Mouse (Mus musculus) hindbrain, postnatal 0 days (tissue): ENCODE measurements at regions not wholly inside any gene's neighbourhood (a gene's known extent, or its start where the extent isn't known, plus 50 kb on each side); places are given as distances from the start of the nearest gene placed in this dataset.

ENCODE experiments used
- ATAC-seq: fragments of 200-750 bp; cut with Nextera tagmentation; 2 replicates; pipeline ENCODE4 v1.8.0; 2017; ENCODE audit warnings: mild to moderate bottlenecking, moderate TSS enrichment, moderate library complexity
- DNase-seq: peaks from one replicate; pipeline ENCODE4 v3.0.0-alpha.2; 2015; ENCODE audit warnings: low spot score
- H3K27ac ChIP-seq: fragments of 300-500 bp; sonication (generic); 2 replicates; pipeline ENCODE4 v1.5.1; 2014; ENCODE audit warnings: mild to moderate bottlenecking
- H3K27me3 ChIP-seq: fragments of 300-500 bp; sonication (generic); 2 replicates; pipeline ENCODE4 v1.6.1; 2014; ENCODE audit warnings: low read length, mixed read lengths; ENCODE audit not compliant: insufficient read depth
- H3K36me3 ChIP-seq: fragments of 300-500 bp; sonication (generic); 2 replicates; pipeline ENCODE4 v1.6.1; 2014; ENCODE audit warnings: low read length, mixed read lengths; ENCODE audit not compliant: insufficient read depth
- H3K4me1 ChIP-seq: fragments of 300-500 bp; sonication (generic); 2 replicates; pipeline ENCODE4 v1.6.1; 2014; ENCODE audit warnings: antibody characterized with exemption, low read length, mixed read lengths; ENCODE audit not compliant: insufficient read depth
- H3K4me2 ChIP-seq: fragments of 300-500 bp; sonication (generic); 2 replicates; pipeline ENCODE4 v1.6.1; 2014; ENCODE audit warnings: low read depth, mild to moderate bottlenecking, low read length, moderate library complexity, mixed read lengths
- H3K4me3 ChIP-seq: fragments of 300-500 bp; sonication (generic); 2 replicates; pipeline ENCODE4 v1.5.1; 2014; ENCODE audit warnings: low read length
- H3K9ac ChIP-seq: fragments of 300-500 bp; sonication (generic); replicated peaks from 2 replicates; pipeline ENCODE4 v1.6.1; 2014; ENCODE audit warnings: mild to moderate bottlenecking, low read length, moderate library complexity, mixed read lengths
- H3K9me3 ChIP-seq: fragments of 300-500 bp; sonication (generic); 2 replicates; pipeline ENCODE4 v1.6.1; 2016; ENCODE audit warnings: low read length, mixed read lengths
- CTCF ChIP-seq: IDR thresholded peaks from 2 replicates; pipeline ENCODE4 v1.5.1; 2016; ENCODE audit warnings: antibody characterized with exemption, control low read depth, low read depth
- WGBS: fragments of 180-500 bp; shearing (Covaris S2); extraction: QIAGEN DNeasy Blood & Tissue Kit; methylation state at CpG from one replicate; pipeline ENCODE4 v1.1.7; 2014; 5-methylcytosine and 5-hydroxymethylcytosine counted together

- DNase-seq = no peak
- Histone ChIP-seq H3K4me3 (no peak overlapping the region), H3K27me3 (peaks cover 30% of the 10 kb centered on the region), H3K27ac (no peak overlapping the region), H3K9ac (no peak overlapping the region), H3K4me1 (no peaks in the 10 kb centered on the region), H3K36me3 (no peaks in the 10 kb centered on the region), H3K4me2 (no peak overlapping the region), H3K9me3 (no peaks in the 10 kb centered on the region)
- WGBS = 85% methylated on average over 3 of the region's 3 CpGs
- ATAC-seq = no peak
- TF ChIP-seq CTCF = no peak
Measured at GRCm38 (mm10) chr7:125336826-125337225, 107.7 kb upstream of the Kdm8 start.

GRCm38 (mm10) chr7:125338177-125338751 is 106.2 kb upstream of the Kdm8 start:
- no peak overlapping the region for H3K9ac ChIP-seq
- no peaks in the 10 kb centered on the region for H3K36me3 ChIP-seq
- TF ChIP-seq CTCF = 0 out of 2 replicates have a peak, but pooled peaks have one; percentile 18
- H3K4me1 ChIP-seq = no peaks in the 10 kb centered on the region
- H3K4me3 ChIP-seq = no peak overlapping the region
- H3K4me2 ChIP-seq = no peak overlapping the region
- no peaks in the 10 kb centered on the region for H3K9me3 ChIP-seq
- ATAC-seq (no peak), DNase-seq (no peak)
- H3K27ac ChIP-seq = no peak overlapping the region
- peaks cover 27% of the 10 kb centered on the region for H3K27me3 ChIP-seq
- WGBS = 73% methylated on average over 6 of the region's 6 CpGs

GRCm38 (mm10) chr7:125340326-125340905 is 104.1 kb upstream of the Kdm8 start:
- H3K4me1 ChIP-seq = no peaks in the 10 kb centered on the region
- H3K27me3 ChIP-seq = peaks cover 33% of the 10 kb centered on the region
- H3K9me3 ChIP-seq = no peaks in the 10 kb centered on the region
- WGBS = 40% methylated on average over 14 of the region's 14 CpGs
- peak overlapping the region; percentile 11; the same call in 1 of the 2 replicates for H3K4me2 ChIP-seq
- DNase-seq (peak; percentile 27), ATAC-seq (no peak)
- H3K27ac ChIP-seq = no peak overlapping the region
- H3K36me3 ChIP-seq = no peaks in the 10 kb centered on the region
- no peak overlapping the region for H3K9ac ChIP-seq
- no peak for TF ChIP-seq CTCF
- no peak overlapping the region for H3K4me3 ChIP-seq

GRCm38 (mm10) chr7:125349606-125350005 is 94.9 kb upstream of the Kdm8 start:
- TF ChIP-seq CTCF = no peak
- 0 out of 2 replicates have a peak, but pooled peaks cover 7% of the 10 kb centered on the region for H3K27me3 ChIP-seq
- no peak overlapping the region for H3K9ac ChIP-seq
- no peak overlapping the region for H3K4me2 ChIP-seq
- H3K36me3 ChIP-seq = no peaks in the 10 kb centered on the region
- DNase-seq (no peak), ATAC-seq (no peak)
- 69% methylated on average over 3 of the region's 3 CpGs for WGBS
- H3K4me1 ChIP-seq = no peaks in the 10 kb centered on the region
- H3K4me3 ChIP-seq = no peak overlapping the region
- no peaks in the 10 kb centered on the region for H3K9me3 ChIP-seq
- H3K27ac ChIP-seq = no peak overlapping the region

GRCm38 (mm10) chr7:125354211-125354610 is 90.3 kb upstream of the Kdm8 start:
- H3K4me3 ChIP-seq = no peak overlapping the region
- H3K36me3 ChIP-seq = no peaks in the 10 kb centered on the region
- no peak overlapping the region for H3K9ac ChIP-seq
- ATAC-seq = no peak
- no peaks in the 10 kb centered on the region for H3K27me3 ChIP-seq
- TF ChIP-seq CTCF = no peak
- no peak overlapping the region for H3K27ac ChIP-seq
- H3K9me3 ChIP-seq = no peaks in the 10 kb centered on the region
- no peak for DNase-seq
- H3K4me1 ChIP-seq = no peaks in the 10 kb centered on the region
- 86% methylated on average over 1 of the region's 1 CpGs for WGBS
- no peak overlapping the region for H3K4me2 ChIP-seq

GRCm38 (mm10) chr7:125354956-125355355 is 89.5 kb upstream of the Kdm8 start:
- H3K4me3 ChIP-seq = no peak overlapping the region
- peak; percentile 23 for DNase-seq
- H3K4me2 ChIP-seq = no peak overlapping the region
- no peak for ATAC-seq
- no peak overlapping the region for H3K27ac ChIP-seq
- H3K9ac ChIP-seq = no peak overlapping the region
- no peaks in the 10 kb centered on the region for H3K9me3 ChIP-seq
- H3K27me3 ChIP-seq = no peaks in the 10 kb centered on the region
- H3K4me1 ChIP-seq = no peaks in the 10 kb centered on the region
- no peak for TF ChIP-seq CTCF
- H3K36me3 ChIP-seq = no peaks in the 10 kb centered on the region
- WGBS = 26% methylated on average over 10 of the region's 10 CpGs

- DNase-seq (peak; percentile 50), ATAC-seq (0 out of 2 replicates have a peak, but pooled peaks have one; percentile 29)
- no peak overlapping the region for H3K27ac ChIP-seq
Measured at GRCm38 (mm10) chr7:125358016-125358415, 86.5 kb upstream of the Kdm8 start.

More at GRCm38 (mm10) chr7:125358016-125358415, 86.5 kb upstream of the Kdm8 start:
- H3K9ac ChIP-seq = no peak overlapping the region
- no peak for TF ChIP-seq CTCF
- H3K27me3 ChIP-seq = no peaks in the 10 kb centered on the region
- no peaks in the 10 kb centered on the region for H3K4me1 ChIP-seq
- no peak overlapping the region for H3K4me2 ChIP-seq
- H3K9me3 ChIP-seq = 0 out of 2 replicates have a peak, but pooled peaks cover under 1% of the 10 kb centered on the region
- no peaks in the 10 kb centered on the region for H3K36me3 ChIP-seq
- no peak overlapping the region for H3K4me3 ChIP-seq
- WGBS = 42% methylated on average over 4 of the region's 4 CpGs
